Mouse (Mus musculus) testis, adult 2 months (tissue): ENCODE measurements around the gene Nog. TPM values are rescaled to one million over a fixed set of nuclear protein-coding genes. Genes with fewer than 3 reads are reported as not detected.

Source experiments
- H3K27ac ChIP-seq: fragments of 200-500 bp; 2 replicates; pipeline ENCODE4 v1.5.1; 2012; ENCODE audit warnings: low read depth, low read length; ENCODE audit not compliant: control insufficient read depth, insufficient read depth
- H3K27me3 ChIP-seq: fragments of 200-500 bp; 2 replicates; pipeline ENCODE4 v1.6.1; 2012; ENCODE audit warnings: mild to moderate bottlenecking, low read length, moderate library complexity; ENCODE audit not compliant: control insufficient read depth, insufficient read depth
- H3K36me3 ChIP-seq: fragments of 200-500 bp; 2 replicates; pipeline ENCODE4 v1.6.1; 2012; ENCODE audit warnings: mild to moderate bottlenecking, low read length; ENCODE audit not compliant: control insufficient read depth, insufficient read depth
- H3K4me1 ChIP-seq: fragments of 200-500 bp; 2 replicates; pipeline ENCODE4 v1.6.1; 2012; ENCODE audit warnings: low read length; ENCODE audit not compliant: control insufficient read depth, insufficient read depth
- H3K4me3 ChIP-seq: fragments of 200-500 bp; 2 replicates; pipeline ENCODE4 v1.5.1; 2012; ENCODE audit warnings: low read depth, mild to moderate bottlenecking, low read length, moderate library complexity, mixed read lengths; ENCODE audit not compliant: control insufficient read depth
- CTCF ChIP-seq: fragments of 200-500 bp; IDR thresholded peaks from 2 replicates; pipeline ENCODE4 v1.5.1; 2012; ENCODE audit warnings: low read depth, mild to moderate bottlenecking, inconsistent platforms, low read length, moderate library complexity; ENCODE audit not compliant: control insufficient read depth, insufficient read depth, insufficient replicate concordance
- POLR2A ChIP-seq: fragments of 200-500 bp; IDR thresholded peaks from 2 replicates; pipeline ENCODE4 v1.6.1; 2012; ENCODE audit warnings: low read depth, mild to moderate bottlenecking, inconsistent platforms, low read length, moderate library complexity; ENCODE audit not compliant: control insufficient read depth
- polyA plus RNA-seq: library from polyadenylated mRNA; depleted of rRNA; stranded (reverse); fragments of >200 nt; gene quantifications from 2 replicates; pipeline ENCODE4 v1.2.3, GENCODE M21; 2012

Nog gene
- polyA plus RNA-seq, 1 experiment, result not detected

DNA sequence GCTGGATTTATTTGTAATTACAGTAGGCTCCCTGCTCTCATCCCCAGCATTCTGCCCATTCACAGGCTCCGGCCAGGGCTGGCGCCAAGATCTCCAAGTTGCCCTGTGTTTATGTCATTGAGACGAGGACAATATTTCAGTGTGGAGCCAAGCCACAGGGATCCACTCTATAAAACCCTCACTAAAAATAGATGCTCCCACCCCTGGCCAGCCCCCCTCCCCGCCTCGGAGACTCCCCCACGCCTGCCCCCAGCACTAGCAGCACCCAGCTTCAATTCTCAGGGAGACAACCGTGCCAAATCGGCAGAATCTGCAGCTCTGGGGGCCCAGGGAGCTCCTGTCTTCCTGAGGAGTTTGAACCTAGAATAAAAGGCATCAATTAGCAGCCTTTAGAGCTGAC lies 16.2 kb upstream of the Nog start:
- H3K4me3 ChIP-seq, result no peak overlapping the region
- H3K27me3 ChIP-seq, result no peaks in the 10 kb centered on the region
- H3K36me3 ChIP-seq, result no peaks in the 10 kb centered on the region
- no peaks in the 10 kb centered on the region for H3K4me1 ChIP-seq
- no peak for TF ChIP-seq POLR2A
- TF ChIP-seq CTCF, result no peak
- no peak overlapping the region for H3K27ac ChIP-seq

- H3K27ac ChIP-seq, result no peak overlapping the region
- H3K4me1 ChIP-seq, result no peaks in the 10 kb centered on the region
- TF ChIP-seq POLR2A, result no peak
- no peak for TF ChIP-seq CTCF
- no peaks in the 10 kb centered on the region for H3K27me3 ChIP-seq
- H3K4me3 ChIP-seq, result no peak overlapping the region
- H3K36me3 ChIP-seq, result no peaks in the 10 kb centered on the region
Observed at GRCm38 (mm10) chr11:89317757-89318156, 15.6 kb upstream of the Nog start.

- H3K36me3 ChIP-seq, result no peaks in the 10 kb centered on the region
- H3K4me1 ChIP-seq, result no peaks in the 10 kb centered on the region
- no peak overlapping the region for H3K27ac ChIP-seq
- H3K27me3 ChIP-seq, result no peaks in the 10 kb centered on the region
- no peak overlapping the region for H3K4me3 ChIP-seq
- no peak for TF ChIP-seq CTCF
- TF ChIP-seq POLR2A, result no peak
Observed at GRCm38 (mm10) chr11:89314374-89314773, 12.2 kb upstream of the Nog start.

DNA sequence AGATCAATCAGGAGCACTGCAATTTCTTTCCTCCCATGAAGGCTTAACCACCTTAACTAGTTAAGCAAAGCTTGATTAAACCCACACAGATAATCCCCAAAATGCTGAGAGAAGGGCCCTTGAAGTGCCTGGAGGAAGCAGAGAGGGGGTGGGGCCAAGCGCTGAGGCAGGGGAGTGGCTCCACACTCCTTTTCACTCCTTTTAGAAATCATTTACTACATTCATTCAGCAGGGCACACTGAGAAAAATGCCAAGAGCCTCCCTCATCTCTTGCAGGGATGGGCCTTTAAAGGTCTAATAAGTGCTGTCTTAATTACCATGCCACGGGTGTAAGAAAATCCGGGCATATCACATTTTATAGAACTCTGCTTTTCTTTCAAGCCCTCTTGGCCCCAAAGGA lies 10.2 kb upstream of the Nog start:
- H3K4me3 ChIP-seq, result no peak overlapping the region

DNA sequence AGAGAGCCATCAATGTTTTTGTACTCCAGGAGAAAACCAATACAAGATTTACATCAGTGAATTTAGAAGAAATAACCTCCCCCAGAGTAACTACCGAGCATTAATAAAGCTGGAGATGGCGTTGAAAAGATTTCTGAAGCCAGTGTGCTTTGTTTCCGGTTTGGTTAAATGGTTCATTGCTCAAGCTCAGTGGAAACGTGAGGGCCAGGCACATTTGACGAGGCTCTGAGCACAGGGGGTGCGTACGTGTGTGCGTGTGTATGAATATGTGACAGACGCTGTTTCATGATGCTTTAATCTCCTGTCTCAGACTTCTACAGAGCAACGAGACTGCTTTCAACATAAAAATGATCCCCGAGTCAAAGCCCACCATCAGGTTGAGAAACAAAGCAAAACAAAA lies 8.1 kb upstream of the Nog start:
- Histone ChIP-seq H3K4me3 (no peak overlapping the region), H3K36me3 (no peaks in the 10 kb centered on the region), H3K27me3 (no peaks in the 10 kb centered on the region), H3K27ac (no peak overlapping the region), H3K4me1 (no peaks in the 10 kb centered on the region)
- TF ChIP-seq POLR2A, result no peak
- TF ChIP-seq CTCF, result no peak

More for the DNA sequence above, 10.2 kb upstream of the Nog start:
- Histone ChIP-seq H3K4me1 (no peaks in the 10 kb centered on the region), H3K27me3 (no peaks in the 10 kb centered on the region), H3K36me3 (no peaks in the 10 kb centered on the region), H3K27ac (no peak overlapping the region)
- TF ChIP-seq CTCF, result no peak
- TF ChIP-seq POLR2A, result no peak

DNA sequence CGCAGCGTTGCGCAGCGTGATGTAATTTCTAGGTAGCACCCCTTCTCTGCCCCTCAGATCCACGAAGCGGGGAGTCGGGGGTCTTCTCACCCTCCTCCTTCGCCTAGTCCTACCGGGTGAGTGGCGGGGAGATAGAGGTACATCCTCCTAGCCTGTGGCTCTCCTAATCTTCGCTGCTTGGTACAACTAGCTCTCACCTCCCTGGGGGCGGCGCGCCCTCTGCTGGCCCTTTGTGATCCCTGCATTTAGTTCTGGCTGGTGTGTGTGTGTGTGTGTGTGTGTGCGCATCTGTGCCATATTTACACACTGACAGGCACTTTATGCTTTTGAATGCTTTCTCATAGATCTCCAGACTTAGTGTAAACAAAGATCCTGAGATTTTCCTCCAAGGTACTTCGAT lies 1.3 kb upstream of the Nog start:
- TF ChIP-seq POLR2A, result no peak
- peak; percentile 92 for TF ChIP-seq CTCF
- Histone ChIP-seq H3K27me3 (no peaks in the 10 kb centered on the region; the same call in 1 of the 2 replicates), H3K27ac (no peak overlapping the region), H3K4me1 (peaks cover 17% of the 10 kb centered on the region), H3K4me3 (no peak overlapping the region), H3K36me3 (no peaks in the 10 kb centered on the region)

DNA sequence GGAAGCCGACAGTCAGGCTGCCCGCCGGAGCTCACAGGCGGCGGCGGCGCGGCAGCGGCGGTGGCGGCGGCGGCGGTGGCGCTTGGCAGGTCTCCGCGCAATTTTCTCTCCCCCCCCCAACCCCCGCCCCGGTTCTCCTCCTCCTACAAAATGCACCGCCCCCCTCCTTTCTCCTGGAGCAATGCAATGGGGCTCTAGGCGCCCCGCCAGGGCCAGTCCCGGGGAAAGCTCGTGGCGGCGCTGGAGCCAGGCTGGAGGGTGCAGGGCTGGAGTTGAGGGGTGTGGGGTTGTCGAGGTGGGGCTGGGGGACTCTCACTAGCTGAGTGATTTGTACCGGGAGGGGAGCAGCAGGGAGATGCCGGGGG lies 666 bp upstream of the Nog start:
- no peak for TF ChIP-seq POLR2A
- no peak for TF ChIP-seq CTCF

DNA sequence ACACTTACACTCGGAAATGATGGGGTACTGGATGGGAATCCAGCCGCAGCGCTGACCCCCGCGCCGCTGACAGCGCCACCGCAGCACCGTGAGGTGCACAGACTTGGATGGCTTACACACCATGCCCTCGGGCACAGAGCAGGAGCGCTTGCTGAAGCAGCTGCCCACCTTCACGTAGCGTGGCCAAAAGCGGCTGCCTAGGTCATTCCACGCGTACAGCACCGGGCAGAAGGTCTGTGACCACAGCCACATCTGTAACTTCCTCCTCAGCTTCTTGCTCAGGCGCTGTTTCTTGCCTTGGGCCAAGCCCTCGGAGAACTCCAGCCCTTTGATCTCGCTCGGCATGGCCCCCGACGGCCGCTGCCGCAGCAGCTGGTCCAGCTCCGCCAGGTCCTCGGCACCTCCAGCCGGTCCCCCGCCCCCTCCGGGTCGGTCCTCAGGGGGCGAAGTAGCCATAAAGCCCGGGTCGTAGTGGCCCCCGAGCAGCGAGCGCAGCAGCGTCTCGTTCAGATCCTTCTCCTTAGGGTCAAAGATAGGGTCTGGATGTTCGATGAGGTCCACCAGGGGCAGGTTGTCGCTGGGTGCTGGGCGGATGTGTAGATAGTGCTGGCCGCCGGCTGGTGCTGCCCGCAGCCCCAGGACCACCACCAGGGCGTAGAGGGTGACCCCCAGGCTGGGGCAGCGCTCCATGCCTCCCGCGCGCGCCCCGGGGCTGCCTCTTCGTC lies 639 bp downstream of the Nog start:
- Histone ChIP-seq H3K36me3 (no peaks in the 10 kb centered on the region), H3K27ac (no peak overlapping the region), H3K4me1 (peaks cover 23% of the 10 kb centered on the region), H3K27me3 (no peaks in the 10 kb centered on the region; the same call in 1 of the 2 replicates), H3K4me3 (peak overlapping the region; percentile 26)
- no peak for TF ChIP-seq CTCF
- no peak for TF ChIP-seq POLR2A

More for the DNA sequence above, 666 bp upstream of the Nog start:
- H3K4me1 ChIP-seq, result peaks cover 21% of the 10 kb centered on the region
- no peaks in the 10 kb centered on the region; the same call in 1 of the 2 replicates for H3K27me3 ChIP-seq
- no peak overlapping the region for H3K4me3 ChIP-seq
- H3K27ac ChIP-seq, result no peak overlapping the region
- no peaks in the 10 kb centered on the region for H3K36me3 ChIP-seq
